Mouse (Mus musculus) liver, postnatal 0 days (tissue): ENCODE data around the gene Cfap99.

ENCODE experiments used
- CTCF ChIP-seq: sonication (generic); IDR thresholded peaks from 2 replicates; pipeline ENCODE4 v1.5.1; 2016; ENCODE audit warnings: antibody characterized with exemption, low read depth
- EP300 ChIP-seq: IDR thresholded peaks from 2 replicates; pipeline ENCODE4 v1.6.1; 2016; ENCODE audit warnings: antibody characterized with exemption, low read depth, mild to moderate bottlenecking

DNA sequence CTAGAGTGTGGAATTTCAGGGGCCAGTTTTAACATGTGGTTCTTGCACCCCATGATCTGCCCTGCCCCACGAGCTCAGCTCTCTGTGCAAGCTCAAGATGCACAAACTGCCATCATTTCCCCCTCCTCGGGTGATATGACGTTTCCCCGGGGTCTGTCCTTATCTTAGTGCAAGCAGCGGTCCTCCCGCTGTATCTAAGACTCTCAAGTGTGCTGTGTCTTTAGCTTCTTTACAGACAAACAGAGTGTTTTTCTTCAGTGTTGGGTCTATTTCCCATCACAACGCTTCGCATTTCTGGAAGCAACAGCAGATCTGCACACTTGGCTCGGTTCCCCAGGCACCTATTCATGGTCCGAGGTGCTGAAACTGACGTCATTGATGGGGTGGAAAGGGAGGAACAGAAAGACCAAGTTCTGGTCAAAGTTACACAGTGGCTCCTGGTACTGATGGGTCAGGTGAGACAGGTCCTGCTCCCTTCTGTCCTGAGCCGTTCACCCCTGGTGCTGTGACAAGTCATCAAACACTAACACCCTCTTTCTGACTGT lies 18.4 kb upstream of the Cfap99 start:
- TF ChIP-seq EP300 (no peak), CTCF (no peak)
